Mouse (Mus musculus): ENCODE data around the gene Insl3. TPM values are rescaled to one million over a fixed set of nuclear protein-coding genes. Genes with fewer than 3 reads are reported as not detected.

The Insl3 gene
- polyA plus RNA-seq, 1 experiment from 2014 or later, result 1.1 TPM

DNA sequence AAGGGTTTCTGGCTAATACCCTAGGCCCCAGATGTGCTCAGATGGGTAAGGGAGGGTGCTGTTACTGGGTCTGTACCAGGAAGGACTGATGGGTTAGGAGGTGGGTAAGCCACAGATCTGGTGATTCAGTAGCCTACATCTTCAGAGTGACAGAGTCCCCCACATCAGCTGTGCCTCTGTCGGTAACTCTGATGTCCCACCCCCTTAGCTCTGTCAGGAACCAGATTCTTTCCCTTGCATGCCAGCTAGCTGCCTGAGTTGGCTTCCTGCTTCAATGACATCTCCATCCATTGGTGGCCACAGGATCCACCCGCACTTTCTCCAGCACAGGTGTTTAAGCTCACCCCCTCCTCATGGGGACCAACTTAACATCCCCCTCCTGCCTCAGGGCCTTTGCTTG, 22.6 kb downstream of the Insl3 start:
- Histone ChIP-seq H3K36me3 (ENCODE audit: control insufficient read depth, insufficient read depth, low read length) (no peaks in the 10 kb centered on the region), H3K9me3 (replicated peaks; ENCODE audit: control insufficient read depth, low read length) (no peaks in the 10 kb centered on the region), H3K27me3 (ENCODE audit: control insufficient read depth, insufficient read depth, low read length) (peaks cover 4% of the 10 kb centered on the region), H3K9ac (ENCODE audit: low read length) (no peak overlapping the region), H3K4me1 (ENCODE audit: control insufficient read depth, insufficient read depth, low read length) (0 out of 2 replicates have a peak, but pooled peaks cover 2% of the 10 kb centered on the region), H3K4me3 (replicated peaks; ENCODE audit: low read length) (no peak overlapping the region), H3K27ac (ENCODE audit: low read length) (no peak overlapping the region), H3K4me2 (ENCODE audit: low read depth, low read length) (no peak overlapping the region)
- ATAC-seq (ENCODE audit: insufficient read depth, low FRiP score), result no peak
- WGBS, result 85% methylated on average over 2 of the region's 2 CpGs

DNA sequence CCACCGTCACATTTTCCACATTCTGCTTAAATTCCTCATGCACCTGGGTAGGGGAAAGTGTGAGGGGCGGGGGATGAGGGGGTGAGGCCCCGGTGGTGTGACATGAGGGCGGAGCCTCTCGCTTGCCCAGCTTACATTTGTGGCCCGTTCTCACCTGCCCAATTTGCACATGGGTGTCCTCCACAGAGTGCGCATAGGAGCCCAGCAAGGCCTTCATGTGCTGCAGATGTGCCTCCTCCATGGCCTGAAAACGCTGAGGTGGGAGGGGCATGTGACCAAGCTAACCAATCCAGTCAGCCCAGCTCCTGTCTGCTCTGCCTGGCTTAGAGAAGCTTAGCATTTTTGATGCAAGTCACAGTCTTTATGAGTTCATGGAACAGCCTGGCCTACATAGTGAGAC, 26.5 kb downstream of the Insl3 start:
- ATAC-seq (ENCODE audit: insufficient read depth, low FRiP score), result no peak
- WGBS, result 30% methylated on average over 8 of the region's 8 CpGs
- no peaks in the 10 kb centered on the region for H3K9me3 ChIP-seq (replicated peaks; ENCODE audit: control insufficient read depth, low read length)

DNA sequence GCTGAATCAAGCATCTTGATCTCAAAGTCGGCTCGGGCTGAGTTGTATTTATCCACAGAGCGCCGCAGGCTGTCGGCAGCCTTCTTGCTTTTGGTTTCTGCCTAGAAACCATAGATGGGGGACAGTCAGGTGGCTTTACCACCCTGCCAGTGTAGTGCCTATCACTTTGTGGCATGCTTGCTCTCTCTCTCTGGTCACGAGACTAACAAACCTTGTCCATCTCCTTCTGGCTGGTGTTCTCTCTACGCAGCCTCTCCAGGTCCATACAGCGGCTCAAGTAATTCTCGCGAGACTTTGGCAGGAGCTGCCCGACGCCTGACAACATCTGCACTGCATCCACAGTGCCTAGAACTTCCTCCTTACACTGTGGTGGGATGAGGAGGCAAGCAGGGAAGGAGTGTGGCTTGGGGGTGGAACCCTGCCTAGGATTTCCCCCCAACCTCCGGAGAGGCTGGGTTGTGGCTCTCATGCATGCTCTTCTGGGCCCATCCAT, 27.6 kb downstream of the Insl3 start:
- Histone ChIP-seq H3K9ac (ENCODE audit: low read length) (no peak overlapping the region), H3K4me3 (replicated peaks; ENCODE audit: low read length) (no peak overlapping the region), H3K27ac (ENCODE audit: low read length) (no peak overlapping the region), H3K36me3 (ENCODE audit: control insufficient read depth, insufficient read depth, low read length) (no peaks in the 10 kb centered on the region), H3K4me1 (ENCODE audit: control insufficient read depth, insufficient read depth, low read length) (no peaks in the 10 kb centered on the region), H3K27me3 (ENCODE audit: control insufficient read depth, insufficient read depth, low read length) (no peaks in the 10 kb centered on the region), H3K4me2 (ENCODE audit: low read depth, low read length) (no peak overlapping the region), H3K9me3 (replicated peaks; ENCODE audit: control insufficient read depth, low read length) (no peaks in the 10 kb centered on the region)
- 85% methylated on average over 13 of the region's 13 CpGs for WGBS
- ATAC-seq (ENCODE audit: insufficient read depth, low FRiP score), result no peak

More for the DNA sequence above, 26.5 kb downstream of the Insl3 start:
- Histone ChIP-seq H3K4me3 (replicated peaks; ENCODE audit: low read length) (no peak overlapping the region), H3K4me2 (ENCODE audit: low read depth, low read length) (no peak overlapping the region), H3K27ac (ENCODE audit: low read length) (no peak overlapping the region), H3K36me3 (ENCODE audit: control insufficient read depth, insufficient read depth, low read length) (no peaks in the 10 kb centered on the region), H3K4me1 (ENCODE audit: control insufficient read depth, insufficient read depth, low read length) (no peaks in the 10 kb centered on the region), H3K9ac (ENCODE audit: low read length) (no peak overlapping the region), H3K27me3 (ENCODE audit: control insufficient read depth, insufficient read depth, low read length) (no peaks in the 10 kb centered on the region)

DNA sequence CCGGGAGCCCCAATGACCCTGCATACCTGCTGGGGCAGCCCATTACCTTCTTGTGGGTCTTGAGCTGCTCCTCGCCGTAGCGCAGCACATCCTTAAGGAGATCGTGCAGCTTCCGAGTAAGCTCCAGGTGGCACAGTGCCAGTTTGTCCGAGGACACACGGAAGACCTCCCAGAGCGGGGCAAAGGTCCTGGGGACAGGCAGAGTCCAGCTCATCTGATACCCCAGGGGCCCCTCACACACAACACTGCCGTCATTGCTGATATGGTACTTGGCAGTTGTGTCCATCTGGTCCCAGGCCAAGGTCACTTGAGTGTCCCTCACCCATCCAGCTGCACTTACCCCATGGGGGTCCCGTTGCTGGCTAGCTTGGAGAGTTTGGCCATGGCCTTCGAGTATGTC, 28.1 kb downstream of the Insl3 start:
- no peak overlapping the region for H3K27ac ChIP-seq (ENCODE audit: low read length)
- no peaks in the 10 kb centered on the region for H3K4me1 ChIP-seq (ENCODE audit: control insufficient read depth, insufficient read depth, low read length)
- H3K9me3 ChIP-seq (replicated peaks; ENCODE audit: control insufficient read depth, low read length), result no peaks in the 10 kb centered on the region
- H3K9ac ChIP-seq (ENCODE audit: low read length), result no peak overlapping the region
- H3K4me3 ChIP-seq (replicated peaks; ENCODE audit: low read length), result no peak overlapping the region
- ATAC-seq (ENCODE audit: insufficient read depth, low FRiP score), result no peak
- no peak overlapping the region for H3K4me2 ChIP-seq (ENCODE audit: low read depth, low read length)
- no peaks in the 10 kb centered on the region for H3K27me3 ChIP-seq (ENCODE audit: control insufficient read depth, insufficient read depth, low read length)
- WGBS, result 75% methylated on average over 12 of the region's 12 CpGs
- H3K36me3 ChIP-seq (ENCODE audit: control insufficient read depth, insufficient read depth, low read length), result no peaks in the 10 kb centered on the region

DNA sequence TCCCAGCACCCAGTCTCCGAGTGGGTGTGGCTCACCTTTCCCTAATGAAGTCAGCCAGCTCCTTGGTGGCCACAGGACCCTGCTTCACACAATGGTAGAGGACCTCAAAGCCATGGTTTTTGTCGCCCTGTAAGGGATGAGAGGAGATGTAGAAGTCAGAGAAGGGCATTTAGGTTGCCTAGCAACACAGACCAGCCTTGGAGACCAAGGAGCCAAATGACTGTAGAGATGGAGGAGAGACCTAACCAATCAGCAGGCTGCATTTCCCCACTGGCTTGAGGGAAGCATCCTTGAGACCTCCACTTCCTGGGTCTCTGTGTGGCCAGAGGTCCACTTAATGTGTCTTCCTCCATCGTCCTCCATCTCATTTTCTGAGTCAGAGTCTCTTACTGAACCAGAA, 29.2 kb downstream of the Insl3 start:
- Histone ChIP-seq H3K9me3 (replicated peaks; ENCODE audit: control insufficient read depth, low read length) (no peaks in the 10 kb centered on the region), H3K9ac (ENCODE audit: low read length) (no peak overlapping the region), H3K4me3 (replicated peaks; ENCODE audit: low read length) (no peak overlapping the region), H3K27ac (ENCODE audit: low read length) (no peak overlapping the region), H3K36me3 (ENCODE audit: control insufficient read depth, insufficient read depth, low read length) (no peaks in the 10 kb centered on the region), H3K4me2 (ENCODE audit: low read depth, low read length) (no peak overlapping the region), H3K27me3 (ENCODE audit: control insufficient read depth, insufficient read depth, low read length) (no peaks in the 10 kb centered on the region), H3K4me1 (ENCODE audit: control insufficient read depth, insufficient read depth, low read length) (no peaks in the 10 kb centered on the region)
- 29% methylated on average over 3 of the region's 3 CpGs for WGBS
- ATAC-seq (ENCODE audit: insufficient read depth, low FRiP score), result no peak

DNA sequence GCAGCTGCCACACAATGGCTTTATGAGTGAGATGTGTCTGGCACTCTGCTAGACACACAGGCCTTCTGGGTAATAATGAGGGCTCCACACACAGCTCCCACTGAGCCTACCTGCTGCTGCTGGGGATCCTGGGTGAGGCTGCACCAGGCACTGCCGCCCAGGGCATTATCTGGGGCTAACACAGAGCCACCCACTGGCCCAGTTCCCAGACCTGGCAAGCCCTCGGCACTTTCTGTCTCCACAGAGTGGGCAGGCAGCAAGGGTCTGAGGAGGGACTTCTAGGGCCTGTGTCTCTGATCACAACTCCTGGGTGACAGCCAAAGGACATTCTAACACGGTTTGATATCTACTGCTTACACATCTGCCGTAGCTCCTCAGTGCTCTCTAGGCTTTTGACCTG, 30.2 kb downstream of the Insl3 start:
- Histone ChIP-seq H3K27me3 (ENCODE audit: control insufficient read depth, insufficient read depth, low read length) (no peaks in the 10 kb centered on the region), H3K9me3 (replicated peaks; ENCODE audit: control insufficient read depth, low read length) (no peaks in the 10 kb centered on the region), H3K9ac (ENCODE audit: low read length) (no peak overlapping the region), H3K4me2 (ENCODE audit: low read depth, low read length) (no peak overlapping the region), H3K36me3 (ENCODE audit: control insufficient read depth, insufficient read depth, low read length) (no peaks in the 10 kb centered on the region), H3K4me3 (replicated peaks; ENCODE audit: low read length) (no peak overlapping the region), H3K27ac (ENCODE audit: low read length) (no peak overlapping the region), H3K4me1 (ENCODE audit: control insufficient read depth, insufficient read depth, low read length) (no peaks in the 10 kb centered on the region)
- no peak for ATAC-seq (ENCODE audit: insufficient read depth, low FRiP score)
- 59% methylated on average over 4 of the region's 4 CpGs for WGBS

DNA sequence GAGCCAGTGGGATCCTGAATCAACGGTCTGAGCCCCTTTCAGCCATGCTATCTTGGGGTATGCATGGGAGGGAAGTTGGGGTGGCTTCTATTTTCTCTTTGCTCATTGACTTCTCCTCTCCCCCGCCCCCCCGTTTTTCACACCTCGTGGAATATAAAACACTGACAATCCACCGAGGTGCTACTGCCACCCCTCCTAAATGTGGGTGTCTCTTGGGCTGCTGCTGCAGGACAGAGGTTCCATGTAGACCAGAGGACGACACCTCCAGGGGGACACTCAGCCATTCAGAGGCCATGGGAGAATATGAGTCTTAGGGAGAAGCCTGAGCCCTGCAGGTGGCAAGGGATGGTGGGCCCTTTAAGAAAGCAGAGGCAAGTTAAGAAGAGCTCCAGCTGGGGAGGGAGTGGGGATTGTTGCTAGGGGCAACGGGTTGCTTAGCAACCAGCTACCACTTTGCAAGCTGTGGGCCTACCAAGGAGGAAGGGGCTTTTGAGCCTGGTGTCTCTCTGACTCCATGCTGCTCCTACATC, 31.0 kb downstream of the Insl3 start:
- Histone ChIP-seq H3K9me3 (replicated peaks; ENCODE audit: control insufficient read depth, low read length) (no peaks in the 10 kb centered on the region), H3K4me3 (replicated peaks; ENCODE audit: low read length) (no peak overlapping the region), H3K27me3 (ENCODE audit: control insufficient read depth, insufficient read depth, low read length) (no peaks in the 10 kb centered on the region), H3K4me2 (ENCODE audit: low read depth, low read length) (no peak overlapping the region), H3K36me3 (ENCODE audit: control insufficient read depth, insufficient read depth, low read length) (no peaks in the 10 kb centered on the region), H3K4me1 (ENCODE audit: control insufficient read depth, insufficient read depth, low read length) (peaks cover 8% of the 10 kb centered on the region), H3K27ac (ENCODE audit: low read length) (no peak overlapping the region), H3K9ac (ENCODE audit: low read length) (no peak overlapping the region)
- ATAC-seq (ENCODE audit: insufficient read depth, low FRiP score), result no peak
- WGBS, result 38% methylated on average over 7 of the region's 7 CpGs

DNA sequence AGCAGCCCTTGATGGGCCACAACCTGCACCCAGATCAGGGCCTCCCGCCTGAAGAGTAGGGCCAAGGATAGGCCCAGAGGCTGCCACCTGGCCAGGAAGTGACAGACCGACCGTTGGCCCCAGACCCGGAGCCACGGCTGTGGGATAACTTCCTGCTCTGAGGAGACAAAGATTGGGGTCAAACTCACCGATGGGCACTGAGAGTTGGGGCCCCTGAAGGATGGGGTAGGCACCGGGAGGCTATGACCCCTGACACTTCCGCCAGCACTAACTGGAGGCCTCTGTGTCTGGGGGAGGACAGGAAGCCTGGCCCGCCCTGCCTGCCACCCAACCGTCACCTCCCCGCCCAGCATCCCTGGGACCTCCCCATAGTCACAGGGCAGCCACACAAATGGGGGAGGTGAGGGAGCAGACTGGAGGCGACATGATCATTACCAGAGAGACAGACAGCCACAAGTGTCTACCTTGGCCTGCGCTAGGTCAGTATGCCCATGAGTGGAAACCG, 34.1 kb downstream of the Insl3 start:
- no peak overlapping the region for H3K27ac ChIP-seq (ENCODE audit: low read length)
- no peak overlapping the region for H3K4me3 ChIP-seq (replicated peaks; ENCODE audit: low read length)
- ATAC-seq (ENCODE audit: insufficient read depth, low FRiP score), result no peak
- 68% methylated on average over 14 of the region's 14 CpGs for WGBS
- H3K4me1 ChIP-seq (ENCODE audit: control insufficient read depth, insufficient read depth, low read length), result peaks cover 12% of the 10 kb centered on the region
- no peak overlapping the region for H3K9ac ChIP-seq (ENCODE audit: low read length)
- H3K4me2 ChIP-seq (ENCODE audit: low read depth, low read length), result no peak overlapping the region
- no peaks in the 10 kb centered on the region; the same call in 1 of the 2 replicates for H3K27me3 ChIP-seq (ENCODE audit: control insufficient read depth, insufficient read depth, low read length)
- H3K36me3 ChIP-seq (ENCODE audit: control insufficient read depth, insufficient read depth, low read length), result no peaks in the 10 kb centered on the region
- H3K9me3 ChIP-seq (replicated peaks; ENCODE audit: control insufficient read depth, low read length), result no peaks in the 10 kb centered on the region

DNA sequence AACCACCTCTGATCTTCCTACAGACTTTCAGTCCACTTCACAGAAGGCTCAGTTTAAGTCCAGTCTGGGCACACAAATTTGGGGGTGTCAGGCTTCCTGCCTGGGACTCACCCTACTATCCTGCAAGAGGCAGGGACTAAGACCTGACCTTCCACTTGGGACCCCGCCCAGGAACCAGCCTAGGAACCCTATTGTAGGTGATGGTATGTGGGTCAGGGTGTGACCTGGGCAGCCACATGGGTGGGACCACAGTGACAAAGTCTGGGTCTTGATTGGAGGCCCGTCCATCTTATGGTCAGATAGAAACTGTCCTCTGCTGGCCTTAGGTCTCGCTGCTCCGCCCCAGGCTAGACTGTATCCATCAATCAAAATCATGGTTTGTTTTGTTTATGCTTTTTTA, 35.4 kb downstream of the Insl3 start:
- ATAC-seq (ENCODE audit: insufficient read depth, low FRiP score), result no peak
- WGBS, result 51% methylated on average over 4 of the region's 4 CpGs
- H3K9ac ChIP-seq (ENCODE audit: low read length), result no peak overlapping the region
- no peaks in the 10 kb centered on the region for H3K36me3 ChIP-seq (ENCODE audit: control insufficient read depth, insufficient read depth, low read length)
- no peaks in the 10 kb centered on the region for H3K9me3 ChIP-seq (replicated peaks; ENCODE audit: control insufficient read depth, low read length)
- no peak overlapping the region for H3K4me3 ChIP-seq (replicated peaks; ENCODE audit: low read length)
- no peak overlapping the region for H3K27ac ChIP-seq (ENCODE audit: low read length)
- H3K4me1 ChIP-seq (ENCODE audit: control insufficient read depth, insufficient read depth, low read length), result peaks cover 14% of the 10 kb centered on the region
- no peaks in the 10 kb centered on the region; the same call in 1 of the 2 replicates for H3K27me3 ChIP-seq (ENCODE audit: control insufficient read depth, insufficient read depth, low read length)
- H3K4me2 ChIP-seq (ENCODE audit: low read depth, low read length), result no peak overlapping the region
